Comparison of ENCODE assay signal across 30 mouse cellular contexts in the genomic region with DNA sequence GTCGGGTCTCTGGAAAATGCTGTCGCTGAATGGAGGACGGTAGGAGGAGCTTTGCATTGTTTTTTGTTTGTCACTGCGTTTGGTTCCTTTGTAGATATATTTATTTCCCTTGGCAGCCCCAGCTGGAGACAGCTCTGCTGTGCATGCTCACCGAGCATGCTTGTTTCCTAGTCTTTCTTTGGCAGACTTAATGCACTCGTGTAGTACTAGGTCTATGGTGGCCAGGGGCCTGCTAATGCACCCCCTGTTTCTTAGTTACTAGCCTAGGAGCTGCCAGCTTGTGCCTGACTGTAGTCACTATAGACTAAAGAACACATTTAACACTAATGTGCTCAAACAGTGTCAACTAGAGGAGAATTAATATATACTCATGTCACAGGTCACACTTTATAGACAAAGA. TPM values are rescaled to one million over a fixed set of nuclear protein-coding genes. Genes with fewer than 3 reads are reported as not detected.
DNase-seq lines count a peak whose midpoint lies in the region; ATAC-seq and TF ChIP-seq lines count a peak whose summit lies in the region.
"Had no signal": no experiment of that assay in that cellular context is flagged by ENCODE, and none has a peak within 500 bp of the region (broad histone marks: within the 10 kb centered on the region; RNA-seq: fewer than 3 reads in every experiment).

No protein-coding gene starts in this region.

- WGBS in hindbrain, postnatal 0 days: 45% methylated on average over 6 of the region's 6 CpGs
- 82% methylated on average over 6 of the region's 6 CpGs for WGBS in hindbrain, embryonic 11.5 days
- 56% methylated on average over 6 of the region's 6 CpGs for WGBS in lung, embryonic 16.5 days
- 69% methylated on average over 6 of the region's 6 CpGs for WGBS in intestine, embryonic 16.5 days
- WGBS in neural tube, embryonic 15.5 days: 37% methylated on average over 6 of the region's 6 CpGs
- 93% methylated on average over 6 of the region's 6 CpGs for WGBS in limb, embryonic 10.5 days

- peak; percentile 50; the same call in 1 of the 2 replicates for ATAC-seq in hindbrain, postnatal 0 days
- ATAC-seq in hindbrain, embryonic 11.5 days (ENCODE audit: low FRiP score): no peak
- peak; percentile 29; the same call in 1 of the 2 replicates for ATAC-seq in lung, embryonic 16.5 days (ENCODE audit: low read depth)
- ATAC-seq in intestine, embryonic 16.5 days: no peak
- peak; percentile 45; the same call in 1 of the 2 replicates for ATAC-seq in neural tube, embryonic 15.5 days (ENCODE audit: low FRiP score)
- ATAC-seq: inflammation-experienced regulatory T-cells, adult 6 months; Patski had no signal

- no peak for TF ChIP-seq CTCF in hindbrain, postnatal 0 days (IDR thresholded peaks at IDR 0.05; ENCODE audit: low read depth)

- H3K9ac ChIP-seq in hindbrain, postnatal 0 days (replicated peaks; ENCODE audit: low read length): no peak overlapping the region
- no peak overlapping the region for H3K9ac ChIP-seq in hindbrain, embryonic 11.5 days (ENCODE audit: low read depth, low read length)
- peak overlapping the region; percentile 31; the same call in 1 of the 2 replicates for H3K9ac ChIP-seq in lung, embryonic 16.5 days (ENCODE audit: low read length)
- no peak overlapping the region for H3K9ac ChIP-seq in intestine, embryonic 16.5 days (ENCODE audit: low read depth, low read length)
- H3K9ac ChIP-seq in neural tube, embryonic 15.5 days (replicated peaks): no peak overlapping the region
- H3K9ac ChIP-seq: embryonic facial prominence, embryonic 13.5 days; forebrain, embryonic 12.5 days; heart, embryonic 13.5 days; limb, embryonic 15.5 days; liver, embryonic 14.5 days had no signal

- DNase-seq in hindbrain, postnatal 0 days (ENCODE audit: low spot score): peak; percentile 41
- no peak for DNase-seq in hindbrain, embryonic 11.5 days (ENCODE audit: low spot score)
- no peak for DNase-seq in lung, postnatal 25 days (ENCODE audit: low spot score)
- no peak for DNase-seq in limb, embryonic 10.5 days (ENCODE audit: low spot score)
- DNase-seq in heart, adult 9 months (ENCODE audit: low spot score in 2 of 2): no peak
- DNase-seq: B cell, adult 2 months; cerebellum, adult 18-20 months; cerebellum, postnatal 36 days; embryo, embryonic 11 days; gastrocnemius, postnatal 25 days; heart, adult 18-20 months; heart, postnatal 14 days; lung, postnatal 14 days; right cerebral cortex, adult 18-20 months; right cerebral cortex, postnatal 4 days; thymus, postnatal 14 days had no signal

- H3K4me1 ChIP-seq in hindbrain, postnatal 0 days (ENCODE audit: insufficient read depth, low read length): no peaks in the 10 kb centered on the region
- no peaks in the 10 kb centered on the region for H3K4me1 ChIP-seq in hindbrain, embryonic 11.5 days (replicated peaks; ENCODE audit: control insufficient read depth, insufficient read depth, low read length)
- H3K4me1 ChIP-seq in lung, embryonic 16.5 days (replicated peaks; ENCODE audit: control insufficient read depth, insufficient read depth, low read length): peaks cover 2% of the 10 kb centered on the region; the same call in 1 of the 2 replicates
- no peaks in the 10 kb centered on the region for H3K4me1 ChIP-seq in intestine, embryonic 16.5 days (ENCODE audit: control insufficient read depth, insufficient read depth, low read length)
- no peaks in the 10 kb centered on the region; the same call in 1 of the 2 replicates for H3K4me1 ChIP-seq in neural tube, embryonic 15.5 days
- no peaks in the 10 kb centered on the region for H3K4me1 ChIP-seq in limb, embryonic 10.5 days
- H3K4me1 ChIP-seq: forebrain, embryonic 12.5 days; heart, embryonic 13.5 days; limb, embryonic 15.5 days had no signal

- no peak overlapping the region for H3K4me3 ChIP-seq in hindbrain, postnatal 0 days (ENCODE audit: low read length)
- H3K4me3 ChIP-seq in hindbrain, embryonic 11.5 days (ENCODE audit: low read depth, low read length): no peak overlapping the region
- no peak overlapping the region for H3K4me3 ChIP-seq in lung, embryonic 16.5 days (ENCODE audit: low read length)
- H3K4me3 ChIP-seq in intestine, embryonic 16.5 days (ENCODE audit: low read length): no peak overlapping the region
- no peak overlapping the region for H3K4me3 ChIP-seq in neural tube, embryonic 15.5 days (replicated peaks)
- no peak overlapping the region for H3K4me3 ChIP-seq in limb, embryonic 10.5 days
- H3K4me3 ChIP-seq: embryonic facial prominence, embryonic 13.5 days; erythroblast, embryonic 14.5 days; forebrain, embryonic 12.5 days; heart, embryonic 13.5 days; left cerebral cortex, adult 2 months; limb, embryonic 15.5 days had no signal

- H3K36me3 ChIP-seq in hindbrain, postnatal 0 days (ENCODE audit: insufficient read depth, low read length): no peaks in the 10 kb centered on the region
- H3K36me3 ChIP-seq in hindbrain, embryonic 11.5 days (ENCODE audit: control insufficient read depth, insufficient read depth, low read length): peaks cover 7% of the 10 kb centered on the region; the same call in 1 of the 2 replicates
- H3K36me3 ChIP-seq in lung, embryonic 16.5 days (ENCODE audit: control insufficient read depth, insufficient read depth, low read length): peaks cover 13% of the 10 kb centered on the region
- H3K36me3 ChIP-seq in intestine, embryonic 16.5 days (ENCODE audit: control insufficient read depth, insufficient read depth, low read length): no peaks in the 10 kb centered on the region
- H3K36me3 ChIP-seq in neural tube, embryonic 15.5 days: no peaks in the 10 kb centered on the region
- H3K36me3 ChIP-seq in limb, embryonic 10.5 days: peaks cover 78% of the 10 kb centered on the region

- H3K27ac ChIP-seq in hindbrain, postnatal 0 days: no peak overlapping the region; the same call in 1 of the 2 replicates
- no peak overlapping the region for H3K27ac ChIP-seq in hindbrain, embryonic 11.5 days (ENCODE audit: low read depth, low read length)
- peak overlapping the region; percentile 93 for H3K27ac ChIP-seq in lung, embryonic 16.5 days (ENCODE audit: low read length)
- peak overlapping the region; percentile 45 for H3K27ac ChIP-seq in intestine, embryonic 16.5 days (ENCODE audit: low read length)
- H3K27ac ChIP-seq in neural tube, embryonic 15.5 days (replicated peaks): peak overlapping the region; percentile 65; the same call in 1 of the 2 replicates
- H3K27ac ChIP-seq in limb, embryonic 10.5 days: no peak overlapping the region
- H3K27ac ChIP-seq: embryonic facial prominence, embryonic 13.5 days; forebrain, embryonic 12.5 days; heart, embryonic 13.5 days; left cerebral cortex, adult 2 months; limb, embryonic 15.5 days; liver, embryonic 14.5 days had no signal

- H3K4me2 ChIP-seq in hindbrain, postnatal 0 days (ENCODE audit: low read depth, low read length): no peak overlapping the region
- no peak overlapping the region for H3K4me2 ChIP-seq in hindbrain, embryonic 11.5 days (replicated peaks; ENCODE audit: low read depth, low read length)
- peak overlapping the region; percentile 32 for H3K4me2 ChIP-seq in lung, embryonic 16.5 days (ENCODE audit: low read depth, low read length)
- no peak overlapping the region for H3K4me2 ChIP-seq in intestine, embryonic 16.5 days (ENCODE audit: low read depth, low read length)
- H3K4me2 ChIP-seq in neural tube, embryonic 15.5 days: no peak overlapping the region
- H3K4me2 ChIP-seq: embryonic facial prominence, embryonic 13.5 days; forebrain, embryonic 12.5 days; heart, embryonic 13.5 days; limb, embryonic 15.5 days had no signal

- H3K27me3 ChIP-seq in hindbrain, postnatal 0 days (ENCODE audit: insufficient read depth, low read length): no peaks in the 10 kb centered on the region
- H3K27me3 ChIP-seq in hindbrain, embryonic 11.5 days (ENCODE audit: control insufficient read depth, insufficient read depth, low read length): no peaks in the 10 kb centered on the region
- no peaks in the 10 kb centered on the region for H3K27me3 ChIP-seq in lung, embryonic 16.5 days (ENCODE audit: control insufficient read depth, insufficient read depth, low read depth, low read length)
- no peaks in the 10 kb centered on the region for H3K27me3 ChIP-seq in intestine, embryonic 16.5 days (replicated peaks; ENCODE audit: control insufficient read depth, insufficient read depth, low read length)
- no peaks in the 10 kb centered on the region for H3K27me3 ChIP-seq in neural tube, embryonic 15.5 days (replicated peaks)
- H3K27me3 ChIP-seq in limb, embryonic 10.5 days (ENCODE audit: low read depth, poor library complexity, severe bottlenecking): no peaks in the 10 kb centered on the region
- H3K27me3 ChIP-seq: CH12.LX; embryonic facial prominence, embryonic 13.5 days; forebrain, embryonic 12.5 days; heart, embryonic 13.5 days; limb, embryonic 15.5 days; Patski had no signal

- no peaks in the 10 kb centered on the region for H3K9me3 ChIP-seq in hindbrain, postnatal 0 days (ENCODE audit: low read length)
- H3K9me3 ChIP-seq in hindbrain, embryonic 11.5 days (ENCODE audit: control insufficient read depth, low read length): no peaks in the 10 kb centered on the region
- no peaks in the 10 kb centered on the region for H3K9me3 ChIP-seq in lung, embryonic 16.5 days (ENCODE audit: control insufficient read depth, low read length)
- H3K9me3 ChIP-seq in intestine, embryonic 16.5 days (ENCODE audit: control insufficient read depth, low read length): no peaks in the 10 kb centered on the region
- no peaks in the 10 kb centered on the region for H3K9me3 ChIP-seq in neural tube, embryonic 15.5 days (replicated peaks)
- H3K9me3 ChIP-seq in limb, embryonic 10.5 days (replicated peaks): no peaks in the 10 kb centered on the region
- H3K9me3 ChIP-seq: embryonic facial prominence, embryonic 13.5 days; forebrain, embryonic 12.5 days; G1E; heart, embryonic 13.5 days; limb, embryonic 15.5 days had no signal

RNA-seq across cellular contexts. Expression of gene Kif14, which starts 59.7 kb away (rescaled TPM):
- 1.3 and 3.4 TPM in 2 replicates for total RNA-seq in hindbrain, postnatal 0 days (2014; rRNA removed)
- polyA plus RNA-seq in hindbrain, postnatal 0 days (2015; fragmentation: Nextera tagmentation; extraction: Ambion mirVana): 1.1 and 1.3 TPM in 2 replicates
- polyA plus RNA-seq in hindbrain, embryonic 11.5 days (2014; fragmentation: Nextera tagmentation; extraction: Ambion mirVana): 8.1 and 11.7 TPM in 2 replicates
- polyA plus RNA-seq in lung, embryonic 16.5 days (2015; fragmentation: Nextera tagmentation; extraction: Ambion mirVana): 5.6 and 6.9 TPM in 2 replicates
- 2.5 and 2.7 TPM in 2 replicates for polyA plus RNA-seq in intestine, embryonic 16.5 days (2015; fragmentation: Nextera tagmentation; extraction: Ambion mirVana)
- polyA plus RNA-seq in neural tube, embryonic 15.5 days (2015; fragmentation: Nextera tagmentation; extraction: Ambion mirVana): 0.27 and 1.6 TPM in 2 replicates
- polyA plus RNA-seq in limb, embryonic 10.5 days (2016; fragmentation: Nextera tagmentation; extraction: Ambion mirVana): 7.7 and 9.8 TPM in 2 replicates

Comparison
In these comparisons a context has a peak if more than half of its experiments do, and no peak if none do; other contexts are left out.
1. ATAC-seq: peak in hindbrain, postnatal 0 days (single experiment), lung, embryonic 16.5 days (single experiment) and neural tube, embryonic 15.5 days (single experiment); none in hindbrain, embryonic 11.5 days (single experiment) and intestine, embryonic 16.5 days (single experiment).
2. H3K27ac ChIP-seq: peak in lung, embryonic 16.5 days (single experiment), intestine, embryonic 16.5 days (single experiment) and neural tube, embryonic 15.5 days (single experiment); none in hindbrain, postnatal 0 days (single experiment), hindbrain, embryonic 11.5 days (single experiment) and limb, embryonic 10.5 days (single experiment).